ENCODE assay signal across 15 mouse cellular contexts in genomic region chr3:21494904-21495303, GRCm38 (mm10).
DNase-seq lines count a peak whose midpoint lies in the region; ATAC-seq and TF ChIP-seq lines count a peak whose summit lies in the region.
"Had no signal": no experiment of that assay in that cellular context is flagged by ENCODE, and none has a peak within 500 bp of the region (broad histone marks: within the 10 kb centered on the region; RNA-seq: fewer than 3 reads in every experiment).

No protein-coding gene starts in this region.

- no peak for DNase-seq in heart, adult 2 months
- peak; percentile 9 for DNase-seq in left cerebral cortex, postnatal 4 days
- DNase-seq in left cerebral cortex, postnatal 25 days (ENCODE audit: low spot score in 2 of 2), result no peak
- peak; percentile 76 for DNase-seq in brain, embryonic 14.5 days (ENCODE audit: low read depth)
- peak; percentile 75 for DNase-seq in midbrain, embryonic 14.5 days
- no peak for DNase-seq in frontal cortex, postnatal 14 days (ENCODE audit: low spot score in 2 of 2)
- DNase-seq: adrenal gland, adult 8-10 months; gastrocnemius, postnatal 36 days; lung, adult 18-20 months; lung, postnatal 4 days; thymus, adult 18-20 months had no signal

- peaks cover 11% of the 10 kb centered on the region for H3K4me1 ChIP-seq in heart, adult 2 months (ENCODE audit: control insufficient read depth, insufficient read depth, low read length)
- peaks cover 23% of the 10 kb centered on the region for H3K4me1 ChIP-seq in heart, embryonic 12.5 days (replicated peaks)
- peaks cover 7% of the 10 kb centered on the region for H3K4me1 ChIP-seq in midbrain, embryonic 14.5 days (ENCODE audit: control insufficient read depth, insufficient read depth, low read length)

- no peak for TF ChIP-seq CTCF in heart, adult 2 months (IDR thresholded peaks at IDR 0.05)
- TF ChIP-seq CTCF in brain, embryonic 14.5 days (IDR thresholded peaks at IDR 0.05; ENCODE audit: borderline replicate concordance, extremely low read depth, insufficient read depth, insufficient read length), result no peak

- no peak for TF ChIP-seq EP300 in heart, adult 2 months (IDR thresholded peaks at IDR 0.05; ENCODE audit: insufficient read depth, low read depth, low read length)

- intact Hi-C loops in heart, adult 2 months (cut with DNase I), result loop anchor here (5.0 to 10.0 kb wide), 3 partner anchors 72 to 650 kb away; partner anchors contain the start of gene Tbl1xr1
- intact Hi-C loops in left cerebral cortex, postnatal 4 days (cut with DNase I), result no loop called here
- intact Hi-C loops in left cerebral cortex, postnatal 25 days (cut with DNase I), result loop anchor here (5.0 to 10.0 kb wide), 3 partner anchors 67 to 697 kb away; no protein-coding TSS in a partner anchor

- ATAC-seq in heart, embryonic 12.5 days (ENCODE audit: insufficient number of reproducible peaks, low FRiP score), result no peak
- no peak for ATAC-seq in midbrain, embryonic 14.5 days (ENCODE audit: low FRiP score, low TSS enrichment)
- ATAC-seq: CD4-positive, CD25-positive, alpha-beta regulatory T cell, adult 4 months; intestine, postnatal 0 days had no signal

- H3K36me3 ChIP-seq in heart, adult 2 months (ENCODE audit: control insufficient read depth, insufficient read depth, low read length), result peaks cover 7% of the 10 kb centered on the region
- no peaks in the 10 kb centered on the region for H3K36me3 ChIP-seq in heart, embryonic 12.5 days
- H3K36me3 ChIP-seq in midbrain, embryonic 14.5 days (ENCODE audit: control insufficient read depth, insufficient read depth, low read length), result no peaks in the 10 kb centered on the region

- peak overlapping the region; percentile 17; the same call in 1 of the 2 replicates for H3K27ac ChIP-seq in heart, adult 2 months
- H3K27ac ChIP-seq in heart, embryonic 12.5 days (ENCODE audit: poor library complexity, severe bottlenecking), result no peak overlapping the region
- peak overlapping the region; percentile 37; the same call in 1 of the 2 replicates for H3K27ac ChIP-seq in midbrain, embryonic 14.5 days (replicated peaks; ENCODE audit: low read depth, low read length)

- no peak overlapping the region for H3K4me3 ChIP-seq in heart, adult 2 months
- no peak overlapping the region for H3K4me3 ChIP-seq in heart, embryonic 12.5 days
- H3K4me3 ChIP-seq in midbrain, embryonic 14.5 days (replicated peaks; ENCODE audit: low read depth, low read length), result no peak overlapping the region
- H3K4me3 ChIP-seq: left cerebral cortex, adult 2 months had no signal

- no peaks in the 10 kb centered on the region for H3K9me3 ChIP-seq in heart, embryonic 12.5 days (replicated peaks)
- H3K9me3 ChIP-seq in midbrain, embryonic 14.5 days (ENCODE audit: control insufficient read depth, low read length), result no peaks in the 10 kb centered on the region

- H3K4me2 ChIP-seq in heart, embryonic 12.5 days, result no peak overlapping the region
- no peak overlapping the region for H3K4me2 ChIP-seq in midbrain, embryonic 14.5 days (ENCODE audit: low read length)

- H3K9ac ChIP-seq in heart, adult 2 months (ENCODE audit: low read depth, low read length), result no peak overlapping the region
- H3K9ac ChIP-seq in heart, embryonic 12.5 days, result no peak overlapping the region
- H3K9ac ChIP-seq in midbrain, embryonic 14.5 days (replicated peaks; ENCODE audit: low read length), result no peak overlapping the region

- H3K27me3 ChIP-seq in heart, adult 2 months (ENCODE audit: control insufficient read depth, insufficient read depth, low read length), result no peaks in the 10 kb centered on the region
- no peaks in the 10 kb centered on the region for H3K27me3 ChIP-seq in heart, embryonic 12.5 days (replicated peaks)
- no peaks in the 10 kb centered on the region for H3K27me3 ChIP-seq in midbrain, embryonic 14.5 days (ENCODE audit: control insufficient read depth, insufficient read depth, low read length)

- H3K79me2 ChIP-seq in heart, adult 2 months (replicated peaks; ENCODE audit: control insufficient read depth, insufficient read depth, low read length), result no peaks in the 10 kb centered on the region

- no peak for TF ChIP-seq POLR2A in heart, adult 2 months (IDR thresholded peaks at IDR 0.05; ENCODE audit: insufficient read depth, low read depth, low read length)
- no peak for TF ChIP-seq POLR2A in brain, embryonic 14.5 days (IDR thresholded peaks at IDR 0.05; ENCODE audit: borderline replicate concordance, extremely low read depth, insufficient read depth, insufficient read length, poor library complexity, severe bottlenecking)

- WGBS in heart, adult 2 months, result 70% methylated on average over 3 of the region's 3 CpGs
- 66% methylated on average over 3 of the region's 3 CpGs for WGBS in heart, embryonic 12.5 days
- 34% methylated on average over 3 of the region's 3 CpGs for WGBS in midbrain, embryonic 14.5 days

Comparison
In these comparisons a context has a peak if more than half of its experiments do, and no peak if none do; other contexts are left out.
1. DNase-seq: peak in left cerebral cortex, postnatal 4 days (single experiment), brain, embryonic 14.5 days (single experiment) and midbrain, embryonic 14.5 days (single experiment); none in heart, adult 2 months (0 of 2), left cerebral cortex, postnatal 25 days (0 of 2) and frontal cortex, postnatal 14 days (0 of 2).